Mouse (Mus musculus) forebrain, embryonic 15.5 days (tissue): Measurements from ENCODE around the gene Gm10645. TPM values are rescaled to one million over a fixed set of nuclear protein-coding genes. Genes with fewer than 3 reads are reported as not detected.

Source experiments
- ATAC-seq: fragments of 200-750 bp; cut with Nextera tagmentation; replicated peaks from 2 replicates; pipeline ENCODE4 v1.8.0; 2017; ENCODE audit warnings: mild to moderate bottlenecking, moderate TSS enrichment, moderate library complexity
- H3K27ac ChIP-seq: fragments of 300-500 bp; sonication (generic); replicated peaks from 2 replicates; pipeline ENCODE4 v1.5.1; 2015; ENCODE audit warnings: mild to moderate bottlenecking, inconsistent platforms
- H3K27me3 ChIP-seq: fragments of 300-500 bp; sonication (generic); 2 replicates; pipeline ENCODE4 v1.6.1; 2015; ENCODE audit warnings: inconsistent platforms
- H3K36me3 ChIP-seq: fragments of 300-500 bp; sonication (generic); 2 replicates; pipeline ENCODE4 v1.6.1; 2015; ENCODE audit warnings: mild to moderate bottlenecking, inconsistent platforms
- H3K4me1 ChIP-seq: fragments of 300-500 bp; sonication (generic); 2 replicates; pipeline ENCODE4 v1.6.1; 2015; ENCODE audit warnings: inconsistent platforms
- H3K4me2 ChIP-seq: fragments of 300-500 bp; sonication (generic); replicated peaks from 2 replicates; pipeline ENCODE4 v1.6.1; 2015; ENCODE audit warnings: mild to moderate bottlenecking, inconsistent platforms
- H3K4me3 ChIP-seq: fragments of 300-500 bp; sonication (generic); 2 replicates; pipeline ENCODE4 v1.5.1; 2015; ENCODE audit warnings: mild to moderate bottlenecking, inconsistent platforms
- H3K9ac ChIP-seq: fragments of 300-500 bp; sonication (generic); replicated peaks from 2 replicates; pipeline ENCODE4 v1.6.1; 2015; ENCODE audit warnings: mild to moderate bottlenecking, inconsistent platforms
- H3K9me3 ChIP-seq: fragments of 300-500 bp; sonication (generic); 2 replicates; pipeline ENCODE4 v1.6.1; 2016; ENCODE audit warnings: inconsistent platforms
- WGBS: fragments of 180-500 bp; shearing (Covaris S2); methylation state at CpG from one replicate; pipeline ENCODE4 v1.1.7; 2015; ENCODE audit warnings: mixed read lengths; 5-methylcytosine and 5-hydroxymethylcytosine counted together
- polyA plus RNA-seq: library from polyadenylated mRNA; unstranded; fragments of >200 nt; fragmentation: Nextera tagmentation; extraction: Ambion mirVana; gene quantifications from 2 replicates; pipeline ENCODE4 v1.2.1, GENCODE M21; 2015

Gm10645 gene
- polyA plus RNA-seq, result 5.5 and 8.1 TPM in 2 replicates

DNA sequence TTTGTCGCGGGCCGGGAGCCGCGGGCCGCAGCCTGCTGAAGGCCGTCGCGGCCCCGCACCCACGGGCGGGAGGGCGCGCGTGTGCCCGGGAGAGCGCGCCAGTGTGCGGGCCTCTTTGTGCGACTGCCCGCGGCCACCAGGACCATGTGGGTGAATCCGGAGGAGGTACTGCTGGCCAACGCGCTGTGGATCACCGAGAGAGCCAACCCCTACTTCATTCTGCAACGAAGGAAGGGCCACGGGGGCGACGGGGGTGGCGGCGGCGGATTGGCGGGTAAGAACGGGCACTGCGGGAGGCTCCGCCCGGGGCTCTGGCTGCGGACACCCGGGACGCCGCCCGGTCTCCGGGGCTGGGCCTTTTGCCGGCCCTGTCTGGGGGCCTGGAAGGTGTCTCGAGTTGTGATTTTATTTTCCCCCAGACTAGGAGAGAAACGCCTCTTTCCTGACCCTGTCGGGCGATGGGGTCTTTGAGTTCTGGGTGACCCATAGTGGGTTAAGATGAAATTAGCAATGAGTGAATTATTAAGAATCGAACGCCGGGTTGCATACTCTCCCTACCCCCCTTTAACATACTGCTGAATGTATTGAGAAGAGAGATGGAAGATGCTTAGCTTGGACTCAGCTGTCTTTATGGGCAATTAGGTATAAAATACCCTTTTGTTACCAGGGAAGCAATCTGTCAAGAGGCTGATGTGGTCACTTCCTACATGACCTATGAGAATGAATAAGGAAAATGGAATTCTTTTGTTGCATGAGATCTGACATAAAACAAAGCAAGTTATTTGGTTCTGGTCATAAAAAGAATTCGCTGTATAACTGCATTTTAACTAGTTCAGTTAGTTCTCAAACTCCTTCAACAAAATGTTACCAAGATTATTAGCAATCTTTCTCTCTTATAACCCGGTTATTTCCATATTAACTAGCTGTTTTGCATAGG is at the start of gene Gm10645:
TSS of gene Gm10645 (minus strand) at position 240 of the 937 bp plus-strand sequence.
- no peaks in the 10 kb centered on the region for H3K36me3 ChIP-seq
- H3K9me3 ChIP-seq, result no peaks in the 10 kb centered on the region
- ATAC-seq, result peak; percentile 80
- H3K27ac ChIP-seq, result peak within 1 kb of the TSS; percentile 90
- peak within 1 kb of the TSS; percentile 87 for H3K9ac ChIP-seq
- no peaks in the 10 kb centered on the region for H3K27me3 ChIP-seq
- WGBS, result 2% methylated on average over 54 of the region's 54 CpGs
- H3K4me1 ChIP-seq, result peaks cover 32% of the 10 kb centered on the region
- H3K4me2 ChIP-seq, result peak within 1 kb of the TSS; percentile 65
- peak within 1 kb of the TSS; percentile 58 for H3K4me3 ChIP-seq

DNA sequence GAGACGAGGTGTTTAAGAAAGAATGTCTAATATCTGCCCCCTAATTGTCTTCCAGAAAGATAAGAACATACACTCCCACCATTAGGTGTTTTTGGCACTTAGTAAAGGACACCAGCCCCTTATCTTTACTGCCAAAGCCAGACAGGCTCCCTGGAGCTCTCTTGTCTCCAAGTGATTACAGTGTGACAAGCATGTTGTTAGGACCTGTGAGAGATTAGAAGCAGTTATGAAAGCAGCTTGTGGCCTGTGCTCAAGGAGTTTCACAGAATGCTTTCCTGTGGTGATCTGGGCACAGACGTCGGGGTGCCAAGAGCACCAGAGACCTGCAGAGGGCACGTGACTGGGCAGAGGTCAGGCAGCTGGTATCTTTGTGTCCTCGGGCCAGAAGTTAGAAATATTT is 49.1 kb upstream of the Gm10645 start:
- peaks cover 14% of the 10 kb centered on the region for H3K36me3 ChIP-seq
- ATAC-seq, result no peak
- H3K9ac ChIP-seq, result no peak overlapping the region
- no peak overlapping the region for H3K27ac ChIP-seq
- WGBS, result 63% methylated on average over 5 of the region's 5 CpGs
- H3K4me2 ChIP-seq, result no peak overlapping the region
- H3K9me3 ChIP-seq, result no peaks in the 10 kb centered on the region
- no peaks in the 10 kb centered on the region for H3K4me1 ChIP-seq
- no peaks in the 10 kb centered on the region for H3K27me3 ChIP-seq
- H3K4me3 ChIP-seq, result no peak overlapping the region

DNA sequence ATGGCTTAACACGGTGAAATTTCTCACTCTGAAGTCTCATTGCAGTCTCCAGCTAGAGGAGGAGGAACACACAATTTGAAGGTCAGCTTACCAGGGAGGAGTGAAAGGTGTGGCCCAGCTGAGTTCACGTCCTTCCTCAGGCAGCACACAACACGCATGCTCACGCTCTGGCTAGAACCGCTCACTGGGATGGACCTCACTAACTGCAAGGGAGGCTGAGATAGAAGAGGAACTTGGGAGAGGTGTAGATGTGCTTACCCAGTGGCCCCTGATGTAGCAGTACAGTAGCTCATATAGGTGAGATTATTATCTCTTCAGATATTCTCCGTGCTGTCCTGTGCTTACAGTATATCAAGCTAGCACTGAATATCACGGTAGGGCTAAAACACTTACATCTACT is 44.7 kb upstream of the Gm10645 start:
- Histone ChIP-seq H3K27ac (no peak overlapping the region), H3K4me1 (peaks cover 7% of the 10 kb centered on the region; the same call in 1 of the 2 replicates), H3K27me3 (no peaks in the 10 kb centered on the region), H3K4me3 (no peak overlapping the region), H3K9me3 (no peaks in the 10 kb centered on the region), H3K36me3 (peaks cover 9% of the 10 kb centered on the region), H3K9ac (no peak overlapping the region), H3K4me2 (no peak overlapping the region)
- 91% methylated on average over 7 of the region's 7 CpGs for WGBS
- ATAC-seq, result no peak

DNA sequence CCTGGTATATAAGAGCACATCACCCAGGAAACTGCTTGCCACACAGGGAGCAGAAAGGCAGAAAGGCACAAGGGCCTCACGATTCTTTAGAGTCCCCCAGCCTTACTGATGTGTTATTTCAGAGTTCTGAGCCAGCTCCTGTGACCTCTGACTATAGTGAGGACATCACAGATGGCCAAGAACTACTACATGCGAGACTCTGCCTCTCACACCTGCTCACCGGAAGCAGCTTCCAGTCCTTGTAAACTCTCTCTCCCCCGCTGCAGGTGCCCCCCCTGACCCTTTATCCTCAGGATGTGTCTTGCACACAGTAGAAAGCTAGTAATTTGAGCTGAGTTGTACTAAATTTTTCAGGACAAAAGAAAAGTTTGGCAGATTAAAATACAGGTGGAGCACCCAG is 43.6 kb upstream of the Gm10645 start:
- no peaks in the 10 kb centered on the region for H3K9me3 ChIP-seq
- H3K4me1 ChIP-seq, result peaks cover 10% of the 10 kb centered on the region; the same call in 1 of the 2 replicates
- H3K27ac ChIP-seq, result no peak overlapping the region
- WGBS, result 72% methylated on average over 4 of the region's 4 CpGs
- no peak overlapping the region for H3K4me3 ChIP-seq
- no peak for ATAC-seq
- H3K4me2 ChIP-seq, result no peak overlapping the region
- peaks cover 9% of the 10 kb centered on the region for H3K36me3 ChIP-seq
- H3K9ac ChIP-seq, result no peak overlapping the region
- H3K27me3 ChIP-seq, result no peaks in the 10 kb centered on the region

DNA sequence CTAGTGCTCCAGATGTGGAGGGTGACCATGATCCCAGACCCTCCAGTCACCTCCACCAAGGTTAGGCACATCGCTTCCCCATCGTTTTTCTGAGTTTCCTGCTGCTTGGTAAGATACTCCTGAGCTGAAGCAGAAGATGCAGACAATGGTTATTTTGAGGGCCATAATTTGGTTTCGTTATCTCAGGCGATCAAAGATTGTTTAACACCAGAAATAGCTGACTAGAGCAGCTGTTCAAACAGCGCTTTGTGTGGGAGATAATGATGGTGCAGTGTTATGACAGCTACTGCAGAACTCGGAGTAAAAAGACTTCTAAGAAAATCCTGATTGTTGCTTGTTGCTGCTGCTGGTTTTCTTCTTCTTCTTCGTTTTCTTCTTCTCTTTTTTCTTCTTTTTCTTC is 39.9 kb upstream of the Gm10645 start:
- H3K4me2 ChIP-seq, result no peak overlapping the region
- no peaks in the 10 kb centered on the region for H3K27me3 ChIP-seq
- H3K9ac ChIP-seq, result no peak overlapping the region
- H3K4me3 ChIP-seq, result no peak overlapping the region
- no peaks in the 10 kb centered on the region for H3K9me3 ChIP-seq
- peak overlapping the region; percentile 71 for H3K27ac ChIP-seq
- WGBS, result 66% methylated on average over 7 of the region's 7 CpGs
- ATAC-seq, result 0 out of 2 replicates have a peak, but pooled peaks have one; percentile 41
- H3K36me3 ChIP-seq, result peaks cover 4% of the 10 kb centered on the region; the same call in 1 of the 2 replicates
- peaks cover 12% of the 10 kb centered on the region for H3K4me1 ChIP-seq

DNA sequence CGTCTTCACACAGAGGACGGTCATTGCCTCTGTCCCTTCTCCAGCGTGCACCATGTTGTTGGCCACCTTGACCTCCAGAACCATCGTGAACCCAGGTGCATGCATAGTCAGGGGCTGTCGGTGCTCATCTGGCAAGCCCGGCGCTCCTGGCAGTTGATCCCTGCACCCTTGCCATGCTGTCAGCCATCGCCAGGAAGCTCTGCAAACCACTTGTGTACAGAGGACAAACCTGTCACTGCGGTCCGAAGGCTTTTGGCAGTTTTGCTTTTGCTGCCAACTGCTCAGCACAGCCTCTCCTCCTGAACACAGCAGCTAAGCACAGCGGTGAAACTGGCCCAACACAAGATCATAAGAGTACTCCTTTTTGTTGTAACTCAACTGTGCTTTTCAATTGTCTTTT is 37.0 kb upstream of the Gm10645 start:
- no peak overlapping the region for H3K9ac ChIP-seq
- no peaks in the 10 kb centered on the region for H3K9me3 ChIP-seq
- no peak for ATAC-seq
- WGBS, result 89% methylated on average over 11 of the region's 11 CpGs
- peaks cover 17% of the 10 kb centered on the region for H3K4me1 ChIP-seq
- H3K27ac ChIP-seq, result no peak overlapping the region
- H3K27me3 ChIP-seq, result no peaks in the 10 kb centered on the region
- H3K4me2 ChIP-seq, result no peak overlapping the region
- H3K36me3 ChIP-seq, result no peaks in the 10 kb centered on the region
- H3K4me3 ChIP-seq, result no peak overlapping the region

DNA sequence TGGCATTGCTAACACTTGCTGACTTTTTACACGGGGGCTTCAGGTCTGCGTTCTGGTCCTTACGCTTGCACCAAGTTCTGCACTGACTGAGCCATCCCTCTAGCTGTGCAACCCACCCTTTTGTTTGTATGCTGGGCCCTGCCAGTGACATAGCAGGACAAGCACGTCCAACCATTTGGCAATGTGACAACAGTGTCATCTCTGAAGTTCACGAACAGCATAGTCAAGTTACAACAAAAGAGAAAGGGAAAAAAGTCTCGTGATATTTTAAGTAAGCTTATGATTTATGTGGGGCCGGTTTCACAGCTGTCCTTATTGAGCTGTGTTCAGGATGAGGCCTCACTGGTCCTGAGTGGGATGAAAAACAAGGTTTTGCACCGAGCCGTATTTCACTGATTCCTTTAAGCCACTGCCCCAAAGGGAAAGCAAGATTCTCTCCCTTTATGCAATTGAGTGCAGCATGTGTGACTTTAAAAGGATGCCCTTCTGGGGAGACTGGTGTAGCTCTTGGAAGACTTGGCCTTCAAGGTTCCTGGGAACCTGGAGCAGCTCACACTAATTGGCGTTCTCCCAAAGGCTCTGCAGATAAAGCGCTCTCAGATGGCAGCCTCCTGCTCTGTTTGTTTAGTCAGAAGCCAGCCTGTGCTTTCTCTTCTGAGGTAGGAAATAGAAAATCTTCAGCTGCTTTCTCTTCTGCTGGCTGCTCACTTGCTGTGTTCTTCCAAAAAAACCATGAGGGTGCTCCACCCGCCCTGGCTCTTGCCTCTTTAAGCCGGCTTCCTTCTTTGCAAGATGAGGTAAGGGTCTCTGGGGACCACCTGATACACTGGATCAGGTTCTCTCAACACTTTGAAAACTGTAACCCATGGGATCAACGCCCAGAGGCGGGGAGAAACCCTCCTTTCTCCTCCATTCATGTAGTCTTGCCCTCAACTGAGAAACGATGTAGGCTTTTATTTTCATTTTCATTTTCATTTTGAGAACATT is 34.5 kb upstream of the Gm10645 start:
- no peak for ATAC-seq

DNA sequence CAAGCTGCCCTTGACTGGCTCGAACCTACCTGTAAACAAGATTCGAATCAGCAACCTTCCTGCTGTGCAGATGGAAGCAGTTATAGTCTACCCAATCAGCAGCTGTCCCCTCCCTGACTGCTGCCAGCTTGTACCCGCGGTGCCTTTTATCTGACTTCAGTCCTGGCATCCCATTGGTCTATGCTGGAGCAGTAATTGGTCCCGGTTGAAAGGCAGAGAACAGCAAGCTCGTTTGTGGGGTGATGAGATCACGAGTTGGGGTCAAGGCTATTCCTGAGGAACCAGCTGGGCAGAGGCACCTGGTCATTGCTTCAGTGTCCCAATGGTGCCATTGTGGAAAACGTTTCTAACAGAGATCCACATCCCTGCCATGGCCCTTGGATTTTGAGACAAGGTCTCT is 33.7 kb upstream of the Gm10645 start:
- H3K27me3 ChIP-seq, result no peaks in the 10 kb centered on the region
- peaks cover 20% of the 10 kb centered on the region for H3K4me1 ChIP-seq
- no peak for ATAC-seq
- H3K27ac ChIP-seq, result no peak overlapping the region; the same call in 1 of the 2 replicates
- H3K4me2 ChIP-seq, result no peak overlapping the region
- no peak overlapping the region for H3K9ac ChIP-seq
- no peaks in the 10 kb centered on the region for H3K9me3 ChIP-seq
- WGBS, result 67% methylated on average over 8 of the region's 8 CpGs
- H3K36me3 ChIP-seq, result no peaks in the 10 kb centered on the region
- H3K4me3 ChIP-seq, result no peak overlapping the region

More for the DNA sequence above, 34.5 kb upstream of the Gm10645 start:
- H3K27ac ChIP-seq, result peak overlapping the region; percentile 70
- H3K27me3 ChIP-seq, result no peaks in the 10 kb centered on the region
- H3K4me1 ChIP-seq, result peaks cover 20% of the 10 kb centered on the region
- 77% methylated on average over 16 of the region's 16 CpGs for WGBS
- no peak overlapping the region for H3K4me2 ChIP-seq
- H3K9me3 ChIP-seq, result no peaks in the 10 kb centered on the region
- no peaks in the 10 kb centered on the region for H3K36me3 ChIP-seq
- no peak overlapping the region for H3K9ac ChIP-seq
- no peak overlapping the region for H3K4me3 ChIP-seq

DNA sequence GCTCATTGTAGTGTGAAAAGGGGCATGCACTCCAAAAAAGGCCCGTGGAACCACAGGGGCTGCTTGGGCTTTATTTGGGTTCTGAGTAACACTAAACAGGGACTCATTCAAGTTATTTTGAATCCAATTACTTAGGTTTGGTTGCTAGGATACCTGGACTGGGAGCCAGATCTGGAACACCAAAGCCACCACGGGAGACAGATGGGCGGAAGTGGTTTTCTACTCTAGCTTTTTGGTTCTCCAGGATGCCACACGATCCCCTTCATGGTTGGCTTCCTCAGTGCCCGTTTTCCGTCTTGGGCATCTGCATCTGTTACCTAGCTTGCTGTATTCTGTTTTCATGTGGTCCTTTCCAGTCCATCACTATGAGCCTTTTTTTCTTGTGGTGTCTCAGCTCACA is 30.1 kb upstream of the Gm10645 start:
- Histone ChIP-seq H3K27me3 (no peaks in the 10 kb centered on the region), H3K9me3 (no peaks in the 10 kb centered on the region), H3K36me3 (no peaks in the 10 kb centered on the region), H3K4me2 (no peak overlapping the region), H3K4me3 (no peak overlapping the region), H3K9ac (no peak overlapping the region), H3K4me1 (peaks cover 20% of the 10 kb centered on the region), H3K27ac (no peak overlapping the region)
- no peak for ATAC-seq
- 39% methylated on average over 6 of the region's 6 CpGs for WGBS

DNA sequence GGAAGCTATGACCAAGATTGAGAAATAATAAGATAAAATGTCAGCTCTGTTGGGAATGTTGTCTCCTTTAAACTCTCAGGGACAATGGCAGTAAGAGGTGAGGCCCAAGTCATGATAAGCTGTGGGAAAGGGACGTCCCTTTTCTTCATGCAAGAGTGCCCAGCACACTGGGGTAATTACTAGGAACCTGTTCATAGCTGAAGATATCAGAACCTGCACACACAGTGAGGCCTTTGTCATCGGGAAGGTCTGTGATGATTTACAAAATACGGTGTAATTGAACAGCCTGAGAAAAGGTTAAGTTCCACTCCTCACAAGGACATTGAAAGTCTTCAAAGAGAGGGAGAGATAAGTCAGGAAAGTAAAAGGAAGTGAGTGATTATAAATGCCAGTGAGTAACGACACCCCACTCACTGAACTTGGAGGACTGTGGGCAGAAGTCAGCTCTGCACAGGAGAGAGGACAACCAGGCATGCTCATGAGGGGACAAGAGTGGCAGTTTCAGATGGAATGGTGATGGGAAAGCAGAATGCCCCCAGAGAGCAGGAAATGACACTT is 23.6 kb upstream of the Gm10645 start:
- H3K4me3 ChIP-seq, result no peak overlapping the region
- no peaks in the 10 kb centered on the region for H3K36me3 ChIP-seq
- no peak overlapping the region for H3K27ac ChIP-seq
- no peak overlapping the region for H3K9ac ChIP-seq
- ATAC-seq, result no peak
- H3K4me1 ChIP-seq, result peaks cover 4% of the 10 kb centered on the region
- H3K4me2 ChIP-seq, result no peak overlapping the region
- no peaks in the 10 kb centered on the region for H3K27me3 ChIP-seq
- 71% methylated on average over 4 of the region's 4 CpGs for WGBS
- no peaks in the 10 kb centered on the region for H3K9me3 ChIP-seq

DNA sequence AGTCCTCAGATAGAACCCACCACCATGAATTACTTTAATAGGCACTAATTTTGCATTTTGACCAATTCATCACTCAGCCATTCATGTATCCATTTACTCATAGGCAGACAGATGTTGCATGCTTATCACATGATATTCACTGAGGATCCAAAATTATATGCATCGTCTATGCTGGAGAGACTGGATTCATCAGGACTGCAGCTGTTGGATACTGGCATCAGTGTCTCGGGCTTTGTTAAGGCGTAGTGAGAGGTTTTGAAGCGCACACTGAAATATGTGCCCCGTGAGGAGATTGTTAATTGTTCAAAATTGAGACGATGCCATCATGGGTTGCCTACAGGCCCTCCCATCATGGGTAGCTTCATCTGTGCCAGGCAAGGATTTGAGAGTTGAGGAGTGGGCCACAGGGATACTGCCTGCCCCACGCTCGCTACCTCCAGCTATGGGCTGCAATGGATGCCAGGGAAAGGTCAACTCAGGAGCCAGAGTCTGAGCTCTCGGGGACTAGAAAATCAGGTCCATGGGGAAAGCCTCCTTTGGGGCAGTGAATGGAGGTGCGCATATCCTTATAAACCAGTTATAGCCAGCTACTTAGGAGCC is 21.5 kb upstream of the Gm10645 start:
- Histone ChIP-seq H3K27ac (peak overlapping the region; percentile 77), H3K9me3 (no peaks in the 10 kb centered on the region), H3K4me3 (no peak overlapping the region), H3K36me3 (no peaks in the 10 kb centered on the region), H3K4me2 (no peak overlapping the region), H3K9ac (no peak overlapping the region), H3K4me1 (peaks cover 9% of the 10 kb centered on the region), H3K27me3 (no peaks in the 10 kb centered on the region)
- ATAC-seq, result peak; percentile 85
- WGBS, result 75% methylated on average over 10 of the region's 10 CpGs
